Mouse (Mus musculus) heart, embryonic 13.5 days (tissue): ENCODE data around the gene Dusp28. TPM values are rescaled to one million over a fixed set of nuclear protein-coding genes. Genes with fewer than 3 reads are reported as not detected.
A peak's percentile ranks its signal among the peaks of the same experiment; 100 is the strongest.

Experiments
- ATAC-seq: fragments of 200-750 bp; cut with Nextera tagmentation; 2 replicates; pipeline ENCODE4 v1.8.0; 2017; ENCODE audit warnings: moderate TSS enrichment; ENCODE audit not compliant: insufficient number of reproducible peaks, low FRiP score, low TSS enrichment; ENCODE audit errors: extremely low read depth
- H3K27ac ChIP-seq: fragments of 300-500 bp; sonication (generic); replicated peaks from 2 replicates; pipeline ENCODE4 v1.5.1; 2015; ENCODE audit warnings: moderate library complexity, mild to moderate bottlenecking, inconsistent platforms
- H3K27me3 ChIP-seq: fragments of 300-500 bp; sonication (generic); replicated peaks from 2 replicates; pipeline ENCODE4 v1.6.1; 2015; ENCODE audit warnings: mild to moderate bottlenecking, inconsistent platforms
- H3K36me3 ChIP-seq: fragments of 300-500 bp; sonication (generic); 2 replicates; pipeline ENCODE4 v1.6.1; 2015; ENCODE audit warnings: mild to moderate bottlenecking, inconsistent platforms
- H3K4me1 ChIP-seq: fragments of 300-500 bp; sonication (generic); 2 replicates; pipeline ENCODE4 v1.6.1; 2015; ENCODE audit warnings: inconsistent platforms
- H3K4me2 ChIP-seq: fragments of 300-500 bp; sonication (generic); 2 replicates; pipeline ENCODE4 v1.6.1; 2015; ENCODE audit warnings: inconsistent platforms, mild to moderate bottlenecking, moderate library complexity
- H3K4me3 ChIP-seq: fragments of 300-500 bp; sonication (generic); 2 replicates; pipeline ENCODE4 v1.5.1; 2015; ENCODE audit warnings: moderate library complexity, mild to moderate bottlenecking, inconsistent platforms
- H3K9ac ChIP-seq: fragments of 300-500 bp; sonication (generic); 2 replicates; pipeline ENCODE4 v1.6.1; 2015; ENCODE audit warnings: inconsistent platforms, mild to moderate bottlenecking, moderate library complexity
- H3K9me3 ChIP-seq: fragments of 300-500 bp; sonication (generic); 2 replicates; pipeline ENCODE4 v1.6.1; 2016; ENCODE audit warnings: inconsistent platforms
- WGBS: fragments of 180-500 bp; shearing (Covaris S2); methylation state at CpG from one replicate; pipeline ENCODE4 v1.1.7; 2015; ENCODE audit warnings: mixed read lengths; 5-methylcytosine and 5-hydroxymethylcytosine counted together
- polyA plus RNA-seq: library from polyadenylated mRNA; unstranded; fragments of >200 nt; fragmentation: Nextera tagmentation; extraction: Ambion mirVana; gene quantifications from 2 replicates; pipeline ENCODE4 v1.2.1, GENCODE M21; 2015

The Dusp28 gene
- polyA plus RNA-seq, 1 experiment from 2014 or later, result 9.8 TPM

DNA sequence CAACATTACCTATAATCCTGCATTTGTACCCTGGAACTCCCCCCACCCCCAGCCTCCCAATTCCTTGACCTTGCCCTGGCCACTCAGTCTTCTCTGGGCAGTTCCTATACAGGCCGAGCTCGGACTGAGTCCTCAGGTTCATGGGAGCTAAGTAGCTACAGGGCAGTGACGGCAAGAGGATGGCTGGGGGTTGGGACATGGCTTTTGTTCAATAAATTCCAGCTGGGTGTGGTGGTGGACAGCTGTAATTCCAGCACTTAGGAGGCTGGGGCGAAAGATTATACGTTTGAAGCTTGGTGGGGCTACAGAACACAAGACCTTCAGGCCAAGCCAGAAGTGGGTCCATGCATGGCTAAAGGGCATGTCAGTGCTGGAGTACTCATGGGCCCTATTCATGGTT is 26.7 kb upstream of the Dusp28 start:
- H3K4me1 ChIP-seq, result peaks cover 7% of the 10 kb centered on the region
- no peak overlapping the region for H3K9ac ChIP-seq
- H3K27ac ChIP-seq, result no peak overlapping the region
- 80% methylated on average over 5 of the region's 5 CpGs for WGBS
- peaks cover 53% of the 10 kb centered on the region for H3K27me3 ChIP-seq
- no peaks in the 10 kb centered on the region for H3K9me3 ChIP-seq
- ATAC-seq, result no peak
- no peak overlapping the region for H3K4me2 ChIP-seq
- H3K36me3 ChIP-seq, result no peaks in the 10 kb centered on the region
- H3K4me3 ChIP-seq, result no peak overlapping the region

DNA sequence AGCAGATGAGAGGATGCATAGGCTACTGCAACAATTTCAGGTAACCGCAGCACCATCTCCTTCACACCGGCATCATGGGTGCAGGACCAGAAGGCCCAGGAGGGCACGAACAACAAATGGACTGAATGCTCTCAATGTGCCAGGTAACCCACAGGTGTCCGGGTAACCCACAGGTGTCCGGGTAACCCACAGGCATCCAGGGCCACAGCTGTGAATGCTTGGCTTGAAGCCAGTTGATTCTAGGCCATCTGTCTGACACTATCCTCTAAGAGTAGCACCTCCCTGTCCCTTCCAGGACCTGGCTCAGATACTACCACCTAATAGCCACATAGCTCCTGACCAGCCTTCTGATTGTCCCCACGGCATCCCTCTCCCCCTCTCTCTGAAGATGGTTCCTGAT is 24.8 kb upstream of the Dusp28 start:
- H3K9me3 ChIP-seq, result no peaks in the 10 kb centered on the region
- WGBS, result 79% methylated on average over 6 of the region's 6 CpGs
- H3K27ac ChIP-seq, result no peak overlapping the region
- no peak overlapping the region for H3K4me2 ChIP-seq
- H3K36me3 ChIP-seq, result no peaks in the 10 kb centered on the region
- ATAC-seq, result no peak
- H3K4me3 ChIP-seq, result no peak overlapping the region
- peaks cover 46% of the 10 kb centered on the region for H3K27me3 ChIP-seq
- peaks cover 7% of the 10 kb centered on the region for H3K4me1 ChIP-seq
- no peak overlapping the region for H3K9ac ChIP-seq

GRCm38 (mm10) chr1:92888901-92889655 is 17.7 kb upstream of the Dusp28 start:
- no peaks in the 10 kb centered on the region for H3K9me3 ChIP-seq
- H3K36me3 ChIP-seq, result no peaks in the 10 kb centered on the region
- WGBS, result 57% methylated on average over 7 of the region's 7 CpGs
- ATAC-seq, result no peak
- no peak overlapping the region for H3K4me2 ChIP-seq
- H3K27me3 ChIP-seq, result peaks cover 28% of the 10 kb centered on the region
- no peaks in the 10 kb centered on the region for H3K4me1 ChIP-seq
- H3K27ac ChIP-seq, result no peak overlapping the region
- no peak overlapping the region for H3K9ac ChIP-seq
- no peak overlapping the region for H3K4me3 ChIP-seq

DNA sequence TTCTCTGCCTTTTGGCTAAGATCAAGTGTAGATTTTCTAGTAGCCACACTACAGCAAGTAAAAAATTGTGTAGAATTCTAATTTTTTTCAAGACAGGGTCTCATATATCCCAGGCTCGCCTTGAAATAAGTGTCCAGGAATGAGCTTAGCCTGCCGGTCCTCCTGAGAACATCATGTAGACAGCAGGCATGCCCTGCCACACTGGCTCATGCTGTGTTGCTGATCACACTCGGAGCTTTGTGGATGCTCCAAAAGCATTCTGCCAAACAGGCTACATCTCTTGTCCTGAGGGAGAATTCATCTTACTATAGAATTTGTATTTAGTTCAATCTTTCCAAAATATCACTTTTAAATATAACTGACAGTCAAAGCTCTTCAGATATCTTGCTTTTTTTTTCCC is 14.0 kb upstream of the Dusp28 start:
- Histone ChIP-seq H3K27ac (no peak overlapping the region), H3K9me3 (no peaks in the 10 kb centered on the region), H3K4me1 (no peaks in the 10 kb centered on the region), H3K4me3 (no peak overlapping the region), H3K36me3 (no peaks in the 10 kb centered on the region), H3K4me2 (no peak overlapping the region), H3K27me3 (peaks cover 30% of the 10 kb centered on the region; the same call in 1 of the 2 replicates), H3K9ac (no peak overlapping the region)
- 65% methylated on average over 3 of the region's 3 CpGs for WGBS
- ATAC-seq, result no peak

DNA sequence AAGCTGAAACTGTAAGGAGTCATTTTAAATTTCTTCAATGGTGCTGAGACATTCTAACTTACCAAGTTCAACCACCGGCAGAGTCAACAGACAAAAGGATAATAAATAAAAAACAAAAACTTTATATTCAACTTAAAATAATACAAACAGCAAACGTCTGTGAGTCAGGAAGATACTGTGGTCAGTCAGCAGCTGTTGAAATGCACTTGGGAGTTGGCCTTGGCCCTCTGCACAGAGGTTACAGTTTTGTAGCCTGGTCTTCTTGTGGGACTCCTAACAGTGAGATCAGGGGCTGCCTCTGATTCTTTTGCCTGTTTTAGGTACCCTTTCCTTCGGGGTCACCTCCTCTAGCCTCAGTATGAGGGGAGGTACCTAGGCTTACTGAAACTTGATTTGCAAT is 12.9 kb upstream of the Dusp28 start:
- Histone ChIP-seq H3K36me3 (no peaks in the 10 kb centered on the region), H3K9ac (no peak overlapping the region), H3K4me2 (no peak overlapping the region), H3K4me3 (no peak overlapping the region), H3K4me1 (no peaks in the 10 kb centered on the region), H3K9me3 (no peaks in the 10 kb centered on the region), H3K27me3 (peaks cover 34% of the 10 kb centered on the region), H3K27ac (no peak overlapping the region)
- 54% methylated on average over 3 of the region's 3 CpGs for WGBS
- no peak for ATAC-seq

GRCm38 (mm10) chr1:92895089-92895488 is 11.7 kb upstream of the Dusp28 start:
- no peaks in the 10 kb centered on the region for H3K36me3 ChIP-seq
- WGBS, result 11% methylated on average over 3 of the region's 3 CpGs
- H3K4me3 ChIP-seq, result no peak overlapping the region
- H3K27ac ChIP-seq, result no peak overlapping the region
- no peaks in the 10 kb centered on the region for H3K4me1 ChIP-seq
- H3K9ac ChIP-seq, result no peak overlapping the region
- no peaks in the 10 kb centered on the region for H3K9me3 ChIP-seq
- H3K4me2 ChIP-seq, result no peak overlapping the region
- no peak for ATAC-seq
- peaks cover 41% of the 10 kb centered on the region for H3K27me3 ChIP-seq

DNA sequence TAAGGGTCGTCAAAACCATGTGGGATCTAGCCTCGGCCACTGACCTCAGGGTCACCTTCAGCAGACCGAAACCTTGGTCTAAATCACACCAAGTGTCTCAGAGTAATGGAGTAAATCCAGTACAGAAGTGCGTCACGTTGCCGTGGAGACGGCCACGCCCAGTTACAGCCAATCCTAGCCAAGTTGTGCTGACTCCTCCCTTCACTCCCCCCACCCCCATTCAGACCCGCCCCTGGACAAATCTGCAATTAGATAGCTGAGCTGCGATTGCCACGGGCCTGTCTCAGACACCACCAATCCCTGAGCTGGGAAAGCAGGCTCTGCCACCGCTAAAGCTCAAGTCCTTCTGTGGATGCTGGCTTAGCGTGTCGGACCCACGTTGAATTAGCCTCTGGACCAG is 4.0 kb upstream of the Dusp28 start, which contains the start of gene Ankmy1:
Gene Ankmy1 (minus strand): TSS at position 121 of the 400 bp plus-strand sequence.
- peaks cover 45% of the 10 kb centered on the region for H3K27me3 ChIP-seq
- H3K4me1 ChIP-seq, result peaks cover 19% of the 10 kb centered on the region
- H3K4me2 ChIP-seq, result peak within 1 kb of the TSS; percentile 62
- WGBS, result 2% methylated on average over 15 of the region's 15 CpGs
- ATAC-seq, result 0 out of 2 replicates have a peak, but pooled peaks have one; percentile 8
- no peaks in the 10 kb centered on the region for H3K9me3 ChIP-seq
- no peaks in the 10 kb centered on the region for H3K36me3 ChIP-seq
- H3K4me3 ChIP-seq, result peak within 1 kb of the TSS; percentile 24
- H3K9ac ChIP-seq, result peak within 1 kb of the TSS; percentile 24
- H3K27ac ChIP-seq, result no peak within 1 kb of the TSS

GRCm38 (mm10) chr1:92903627-92904026 is 3.2 kb upstream of the Dusp28 start:
- Histone ChIP-seq H3K27ac (no peak overlapping the region), H3K4me3 (no peak overlapping the region), H3K9me3 (no peaks in the 10 kb centered on the region), H3K36me3 (no peaks in the 10 kb centered on the region), H3K9ac (no peak overlapping the region), H3K27me3 (peaks cover 41% of the 10 kb centered on the region), H3K4me2 (no peak overlapping the region), H3K4me1 (peaks cover 23% of the 10 kb centered on the region)
- 68% methylated on average over 4 of the region's 4 CpGs for WGBS
- ATAC-seq, result no peak

GRCm38 (mm10) chr1:92905703-92906310 is 974 bp upstream of the Dusp28 start:
- 85% methylated on average over 2 of the region's 2 CpGs for WGBS
- ATAC-seq, result no peak
- Histone ChIP-seq H3K9ac (no peak overlapping the region), H3K4me1 (peaks cover 33% of the 10 kb centered on the region), H3K4me2 (no peak overlapping the region), H3K27me3 (peaks cover 24% of the 10 kb centered on the region), H3K4me3 (no peak overlapping the region), H3K27ac (no peak overlapping the region), H3K36me3 (no peaks in the 10 kb centered on the region), H3K9me3 (no peaks in the 10 kb centered on the region)

- 38% methylated on average over 20 of the region's 20 CpGs for WGBS
- Histone ChIP-seq H3K9ac (peak overlapping the region; percentile 86), H3K4me1 (peaks cover 45% of the 10 kb centered on the region), H3K27ac (peak overlapping the region; percentile 87), H3K4me3 (peak overlapping the region; percentile 84), H3K36me3 (no peaks in the 10 kb centered on the region), H3K27me3 (peaks cover 6% of the 10 kb centered on the region), H3K4me2 (peak overlapping the region; percentile 83), H3K9me3 (no peaks in the 10 kb centered on the region)
- no peak for ATAC-seq
These were observed 1.0 kb downstream of the Dusp28 start for GRCm38 (mm10) chr1:92907632-92908360.

DNA sequence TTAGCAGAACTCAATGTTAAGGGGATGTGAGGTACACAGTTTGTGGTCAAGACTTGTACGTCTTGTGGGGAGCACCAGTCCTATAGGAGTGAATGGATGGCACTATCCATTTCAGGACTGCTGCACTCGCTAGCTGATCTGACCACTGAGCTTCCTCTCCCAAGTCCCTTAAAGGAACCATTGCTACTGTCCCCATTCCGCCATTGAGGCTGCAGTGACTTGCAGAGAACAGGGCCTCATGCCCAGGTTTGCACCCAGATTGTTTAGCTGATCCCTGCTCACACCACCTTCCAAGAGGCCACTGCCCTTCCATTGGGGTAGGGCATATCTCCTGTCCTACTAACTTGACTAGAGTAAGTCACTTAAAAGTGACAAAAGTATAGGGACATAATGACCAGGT is 1.9 kb downstream of the Dusp28 start:
- no peak for ATAC-seq
- Histone ChIP-seq H3K27me3 (peaks cover 6% of the 10 kb centered on the region), H3K4me2 (no peak overlapping the region), H3K36me3 (no peaks in the 10 kb centered on the region), H3K9me3 (no peaks in the 10 kb centered on the region), H3K27ac (no peak overlapping the region), H3K4me1 (peaks cover 43% of the 10 kb centered on the region), H3K9ac (no peak overlapping the region), H3K4me3 (no peak overlapping the region)
- WGBS, result 92% methylated on average over 3 of the region's 3 CpGs
